Mouse (Mus musculus): ENCODE data around the gene Nlrp3. TPM values are rescaled to one million over a fixed set of nuclear protein-coding genes. Genes with fewer than 3 reads are reported as not detected.
"Not testable (repeated sequence)": the region's sequence is repeated elsewhere in the genome, so short reads cannot be mapped to it uniquely, and the experiment has no call there.

The Nlrp3 gene
- polyA plus RNA-seq, 1 experiment from 2014 or later = 0.11 TPM

DNA sequence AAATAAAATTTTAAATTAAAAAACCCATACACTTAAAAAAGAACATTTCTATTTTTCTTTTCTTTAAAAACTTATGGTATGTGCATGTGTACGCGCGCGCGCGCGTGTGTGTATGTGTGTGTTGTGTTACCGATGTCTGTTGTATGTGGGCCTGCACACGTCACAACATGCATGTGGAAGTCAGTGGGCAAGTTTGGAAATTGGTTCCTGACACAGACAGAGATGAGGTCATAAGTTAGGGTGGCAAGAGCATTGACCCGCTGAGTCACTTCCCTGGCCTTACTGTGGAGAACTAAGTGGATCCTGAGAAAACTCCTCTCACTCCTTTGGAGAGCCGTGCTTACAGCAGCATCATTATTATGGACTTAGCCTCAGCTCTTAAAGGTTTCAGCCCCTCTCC is 12.8 kb downstream of the Nlrp3 start:
- no peaks in the 10 kb centered on the region for H3K36me3 ChIP-seq (replicated peaks; ENCODE audit: control insufficient read depth, insufficient read depth)
- ATAC-seq (ENCODE audit: low FRiP score) (no peak), DNase-seq (ENCODE audit: low spot score) (no peak)
- H3K27me3 ChIP-seq (ENCODE audit: control insufficient read depth, insufficient read depth, low read length) = no peaks in the 10 kb centered on the region
- H3K4me1 ChIP-seq (replicated peaks; ENCODE audit: control insufficient read depth, insufficient read depth, low read length) = no peaks in the 10 kb centered on the region
- H3K4me3 ChIP-seq (replicated peaks; ENCODE audit: low read length) = no peak overlapping the region
- H3K9ac ChIP-seq = no peak overlapping the region
- H3K27ac ChIP-seq = no peak overlapping the region
- no peaks in the 10 kb centered on the region for H3K9me3 ChIP-seq (ENCODE audit: control insufficient read depth, low read length)
- H3K4me2 ChIP-seq (replicated peaks) = no peak overlapping the region
- WGBS = 95% methylated on average over 11 of the region's 11 CpGs

DNA sequence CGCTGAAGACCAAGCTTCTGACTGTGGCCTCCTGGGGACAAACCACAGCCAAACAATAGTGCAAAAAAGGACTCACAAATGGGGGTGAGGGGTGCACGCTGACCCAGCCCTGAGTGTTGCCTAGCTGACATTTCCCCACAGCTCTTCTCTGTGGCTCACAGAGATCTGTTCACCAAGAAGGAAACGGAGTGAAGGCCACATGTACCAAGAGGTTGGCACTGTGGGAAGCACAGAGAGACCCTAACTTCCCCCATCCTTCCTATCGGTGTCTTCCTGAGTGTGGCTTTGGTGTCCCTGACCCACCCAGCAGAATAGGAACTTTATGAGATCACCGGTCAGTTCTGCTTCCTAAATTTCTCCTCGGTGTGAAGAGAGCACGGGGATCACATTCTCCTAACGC is 13.2 kb downstream of the Nlrp3 start:
- H3K27ac ChIP-seq = no peak overlapping the region
- H3K4me2 ChIP-seq (replicated peaks) = no peak overlapping the region
- H3K4me3 ChIP-seq (replicated peaks; ENCODE audit: low read length) = no peak overlapping the region
- ATAC-seq (ENCODE audit: low FRiP score) (no peak), DNase-seq (ENCODE audit: low spot score) (no peak)
- H3K9ac ChIP-seq = no peak overlapping the region
- no peaks in the 10 kb centered on the region for H3K27me3 ChIP-seq (ENCODE audit: control insufficient read depth, insufficient read depth, low read length)
- 85% methylated on average over 8 of the region's 8 CpGs for WGBS
- no peaks in the 10 kb centered on the region for H3K36me3 ChIP-seq (replicated peaks; ENCODE audit: control insufficient read depth, insufficient read depth)
- H3K4me1 ChIP-seq (replicated peaks; ENCODE audit: control insufficient read depth, insufficient read depth, low read length) = no peaks in the 10 kb centered on the region
- H3K9me3 ChIP-seq (ENCODE audit: control insufficient read depth, low read length) = no peaks in the 10 kb centered on the region

DNA sequence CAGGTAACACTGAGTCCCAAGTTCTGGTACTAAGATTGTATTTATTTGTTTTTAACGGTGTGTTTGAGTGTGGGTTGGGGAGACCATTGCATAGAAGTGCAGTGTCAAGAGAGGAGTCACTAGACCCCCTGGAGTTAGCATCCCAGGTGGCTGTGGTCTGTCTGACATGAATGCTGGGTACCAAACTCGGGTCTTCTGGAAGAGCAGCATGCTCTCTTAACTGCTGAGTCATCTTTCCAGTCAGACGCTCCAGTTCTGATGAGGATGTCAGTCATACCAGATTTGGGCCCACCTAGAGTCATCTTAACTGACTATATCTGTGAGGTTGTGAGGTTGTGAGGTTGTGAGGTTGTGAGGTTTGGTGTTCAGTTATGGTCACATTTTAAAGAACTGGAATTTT is 19.5 kb downstream of the Nlrp3 start:
- H3K4me1 ChIP-seq (replicated peaks; ENCODE audit: control insufficient read depth, insufficient read depth, low read length) = no peaks in the 10 kb centered on the region
- ATAC-seq (ENCODE audit: low FRiP score) (no peak), DNase-seq (ENCODE audit: low spot score) (no peak)
- H3K27ac ChIP-seq = no peak overlapping the region
- H3K9me3 ChIP-seq (ENCODE audit: control insufficient read depth, low read length) = no peaks in the 10 kb centered on the region
- no peak overlapping the region for H3K9ac ChIP-seq
- no peak overlapping the region for H3K4me2 ChIP-seq (replicated peaks)
- no peak overlapping the region for H3K4me3 ChIP-seq (replicated peaks; ENCODE audit: low read length)
- 74% methylated on average over 3 of the region's 3 CpGs for WGBS
- no peaks in the 10 kb centered on the region for H3K27me3 ChIP-seq (ENCODE audit: control insufficient read depth, insufficient read depth, low read length)
- H3K36me3 ChIP-seq (replicated peaks; ENCODE audit: control insufficient read depth, insufficient read depth) = no peaks in the 10 kb centered on the region

DNA sequence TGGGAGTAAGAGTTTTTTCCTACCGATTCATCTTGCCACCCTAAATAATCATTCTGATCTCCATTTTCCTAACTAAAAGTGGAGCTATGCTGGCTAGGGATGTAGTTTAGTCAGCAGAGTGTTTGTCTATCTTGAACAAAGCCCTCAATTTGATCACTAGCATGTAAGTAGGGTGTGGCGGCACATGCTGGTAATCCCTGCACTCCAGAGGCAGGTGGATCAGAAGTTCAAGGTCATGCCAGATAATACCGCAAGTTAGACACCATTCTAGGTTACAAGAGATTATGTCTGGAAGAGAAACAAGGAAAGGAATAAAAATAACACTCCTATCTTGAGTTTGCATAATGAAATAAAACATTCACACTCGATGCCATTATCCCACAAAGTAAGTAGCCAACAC is 21.0 kb downstream of the Nlrp3 start:
- Histone ChIP-seq H3K9ac (no peak overlapping the region), H3K9me3 (ENCODE audit: control insufficient read depth, low read length) (no peaks in the 10 kb centered on the region), H3K4me2 (replicated peaks) (no peak overlapping the region), H3K36me3 (replicated peaks; ENCODE audit: control insufficient read depth, insufficient read depth) (no peaks in the 10 kb centered on the region), H3K4me1 (replicated peaks; ENCODE audit: control insufficient read depth, insufficient read depth, low read length) (no peaks in the 10 kb centered on the region), H3K4me3 (replicated peaks; ENCODE audit: low read length) (no peak overlapping the region), H3K27ac (no peak overlapping the region), H3K27me3 (ENCODE audit: control insufficient read depth, insufficient read depth, low read length) (no peaks in the 10 kb centered on the region)
- DNase-seq (ENCODE audit: low spot score) = no peak
- no peak for ATAC-seq (ENCODE audit: low FRiP score)
- WGBS = 96% methylated on average over 4 of the region's 4 CpGs

DNA sequence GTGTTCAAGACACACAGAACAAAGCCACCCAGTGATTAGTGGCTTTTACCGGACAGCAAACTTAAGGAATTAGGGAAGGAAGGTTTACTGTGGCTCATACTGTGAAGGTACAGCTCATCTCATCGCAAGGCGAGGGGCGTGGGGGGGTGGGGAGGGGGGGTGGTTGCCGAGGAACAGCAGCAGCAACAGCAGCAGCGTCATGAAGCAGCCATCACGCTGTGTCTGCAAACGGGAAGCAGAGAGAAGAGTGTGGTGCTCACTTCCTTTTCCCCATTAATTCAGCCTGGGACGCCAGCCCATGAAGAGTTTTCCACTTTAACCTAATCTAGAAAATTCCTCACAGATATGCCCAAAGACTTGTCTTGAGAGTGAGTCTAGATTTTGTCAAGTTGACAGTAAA is 21.5 kb downstream of the Nlrp3 start:
- no peak overlapping the region for H3K4me3 ChIP-seq (replicated peaks; ENCODE audit: low read length)
- DNase-seq (ENCODE audit: low spot score) = no peak

DNA sequence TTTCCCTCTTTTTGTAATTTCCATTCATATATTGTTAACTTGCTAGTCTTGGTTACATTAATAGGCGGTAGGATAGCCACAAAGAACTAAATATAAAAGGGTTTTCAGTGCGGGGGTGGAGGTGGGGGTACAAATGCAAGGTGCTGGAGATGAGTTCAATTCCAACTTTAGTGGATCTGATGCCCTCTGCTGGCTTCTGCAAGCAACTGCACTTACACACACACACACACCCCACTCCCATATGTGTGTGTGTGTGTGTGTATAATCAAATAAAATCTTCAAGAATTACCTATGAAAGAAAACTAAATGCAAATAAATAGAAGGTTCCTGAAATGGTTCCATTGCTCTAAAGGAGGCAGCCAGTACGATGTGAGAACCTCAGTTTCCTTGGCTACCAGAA is 27.9 kb downstream of the Nlrp3 start:
- H3K4me2 ChIP-seq (replicated peaks) = no peak overlapping the region
- H3K27me3 ChIP-seq (ENCODE audit: control insufficient read depth, insufficient read depth, low read length) = no peaks in the 10 kb centered on the region
- no peaks in the 10 kb centered on the region for H3K36me3 ChIP-seq (replicated peaks; ENCODE audit: control insufficient read depth, insufficient read depth)
- ATAC-seq (ENCODE audit: low FRiP score) (no peak), DNase-seq (ENCODE audit: low spot score) (no peak)
- no peak overlapping the region for H3K27ac ChIP-seq
- H3K9me3 ChIP-seq (ENCODE audit: control insufficient read depth, low read length) = no peaks in the 10 kb centered on the region
- no peaks in the 10 kb centered on the region for H3K4me1 ChIP-seq (replicated peaks; ENCODE audit: control insufficient read depth, insufficient read depth, low read length)
- no peak overlapping the region for H3K9ac ChIP-seq
- WGBS = 60% methylated on average over 3 of the region's 3 CpGs
- no peak overlapping the region for H3K4me3 ChIP-seq (replicated peaks; ENCODE audit: low read length)

More for the DNA sequence above, 21.5 kb downstream of the Nlrp3 start:
- H3K9ac ChIP-seq = no peak overlapping the region
- no peaks in the 10 kb centered on the region for H3K36me3 ChIP-seq (replicated peaks; ENCODE audit: control insufficient read depth, insufficient read depth)
- H3K27me3 ChIP-seq (ENCODE audit: control insufficient read depth, insufficient read depth, low read length) = no peaks in the 10 kb centered on the region
- H3K4me1 ChIP-seq (replicated peaks; ENCODE audit: control insufficient read depth, insufficient read depth, low read length) = no peaks in the 10 kb centered on the region
- WGBS = 73% methylated on average over 9 of the region's 9 CpGs
- H3K4me2 ChIP-seq (replicated peaks) = no peak overlapping the region
- ATAC-seq (ENCODE audit: low FRiP score) = no peak
- H3K9me3 ChIP-seq (ENCODE audit: control insufficient read depth, low read length) = no peaks in the 10 kb centered on the region
- no peak overlapping the region for H3K27ac ChIP-seq

DNA sequence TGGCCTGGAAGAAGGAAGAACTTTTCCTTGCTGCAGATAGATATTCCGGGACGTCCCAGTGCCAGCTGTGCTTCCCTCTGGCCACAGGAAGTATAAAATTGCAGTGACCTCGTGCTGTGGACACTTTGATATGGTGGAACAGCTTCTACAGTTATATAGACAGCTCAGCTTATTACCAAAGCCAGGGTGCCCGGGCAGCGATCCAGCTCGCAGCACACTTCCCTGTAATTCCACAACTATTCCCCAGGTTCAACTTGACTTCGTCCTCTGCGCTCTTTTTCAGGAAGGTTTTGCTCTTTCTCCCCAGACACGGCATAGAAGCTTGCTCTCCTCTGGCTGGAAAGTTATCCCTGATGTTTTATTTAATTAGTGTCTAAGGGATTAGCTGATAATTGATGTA is 34.4 kb downstream of the Nlrp3 start:
- WGBS = 68% methylated on average over 9 of the region's 9 CpGs
- Histone ChIP-seq H3K27ac (no peak overlapping the region), H3K9ac (no peak overlapping the region)

DNA sequence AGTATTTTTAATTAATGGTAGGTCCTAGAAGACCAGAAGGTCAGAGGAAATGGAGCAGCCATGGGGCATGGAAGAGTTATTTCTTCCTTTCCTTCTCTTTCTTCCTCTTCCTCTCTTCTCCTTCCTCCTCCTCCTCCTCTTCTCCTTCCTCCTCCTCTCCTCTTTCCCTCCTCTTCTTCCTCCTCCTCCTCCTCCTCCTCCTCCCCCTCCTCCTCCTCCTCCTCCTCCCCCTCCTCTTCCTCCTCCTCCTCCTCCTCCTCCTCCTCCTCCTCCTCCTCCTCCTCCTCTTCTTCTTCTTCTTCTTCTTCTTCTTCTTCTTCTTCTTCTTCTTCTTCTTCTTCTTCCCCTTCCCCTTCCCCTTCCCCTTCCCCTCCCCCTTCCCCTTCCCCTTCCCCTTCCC is 34.8 kb downstream of the Nlrp3 start, which contains the start of gene Olfr222:
Gene Olfr222 (minus strand): TSS at position 101 of the 400 bp plus-strand sequence.
- ATAC-seq (ENCODE audit: low FRiP score); H3K4me1 ChIP-seq (replicated peaks; ENCODE audit: control insufficient read depth, insufficient read depth, low read length); H3K4me3 ChIP-seq (replicated peaks; ENCODE audit: low read length); H3K27me3 ChIP-seq (ENCODE audit: control insufficient read depth, insufficient read depth, low read length); H3K27ac ChIP-seq; H3K9me3 ChIP-seq (ENCODE audit: control insufficient read depth, low read length); H3K4me2 ChIP-seq (replicated peaks); H3K9ac ChIP-seq; H3K36me3 ChIP-seq (replicated peaks; ENCODE audit: control insufficient read depth, insufficient read depth); DNase-seq (ENCODE audit: low spot score): not testable (repeated sequence)

More for the DNA sequence above, 34.4 kb downstream of the Nlrp3 start:
- Histone ChIP-seq H3K27me3 (ENCODE audit: control insufficient read depth, insufficient read depth, low read length) (no peaks in the 10 kb centered on the region), H3K36me3 (replicated peaks; ENCODE audit: control insufficient read depth, insufficient read depth) (no peaks in the 10 kb centered on the region), H3K4me2 (replicated peaks) (no peak overlapping the region), H3K4me1 (replicated peaks; ENCODE audit: control insufficient read depth, insufficient read depth, low read length) (no peaks in the 10 kb centered on the region), H3K4me3 (replicated peaks; ENCODE audit: low read length) (no peak overlapping the region), H3K9me3 (ENCODE audit: control insufficient read depth, low read length) (no peaks in the 10 kb centered on the region)
- ATAC-seq (ENCODE audit: low FRiP score) (no peak), DNase-seq (ENCODE audit: low spot score) (no peak)

DNA sequence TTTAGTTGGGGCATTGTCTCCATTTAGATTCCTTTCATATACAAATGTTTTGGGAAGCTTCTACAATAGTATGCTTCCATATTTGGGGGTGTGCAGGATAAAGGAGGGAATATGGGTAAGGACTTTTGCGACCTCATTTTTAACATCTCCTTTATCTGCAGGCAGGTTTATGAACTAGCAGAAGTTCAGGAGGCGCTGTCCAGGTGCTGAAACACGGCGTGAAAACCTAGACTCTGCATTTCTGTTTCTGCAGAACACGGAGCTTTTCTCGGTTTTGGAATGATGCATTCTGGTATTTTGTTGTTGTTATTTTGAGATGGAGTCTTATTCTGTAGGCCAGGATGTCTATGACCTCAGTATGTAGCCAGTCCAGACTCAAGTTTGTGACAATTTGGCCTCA is 43.2 kb downstream of the Nlrp3 start:
- WGBS = 44% methylated on average over 6 of the region's 6 CpGs

DNA sequence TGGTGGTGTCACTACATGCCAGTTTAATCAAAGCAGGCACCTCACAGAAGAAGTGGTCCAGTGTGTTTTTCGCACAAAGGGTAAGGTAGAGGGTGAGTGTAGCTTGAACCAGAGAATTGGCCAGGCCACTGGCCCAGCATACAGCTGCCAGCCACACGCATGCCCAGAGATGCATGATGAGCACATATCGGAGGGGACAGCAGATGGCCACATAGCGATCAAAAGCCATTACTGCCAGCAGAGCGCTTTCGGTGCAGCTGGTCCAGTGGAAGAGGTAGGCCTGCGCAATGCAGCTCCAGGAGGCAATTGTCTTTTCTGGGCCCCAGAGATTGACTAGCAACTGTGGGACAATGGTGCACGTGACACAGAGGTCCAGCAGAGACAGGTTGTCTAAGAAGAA is 48.1 kb downstream of the Nlrp3 start:
- Histone ChIP-seq H3K9ac (no peak overlapping the region), H3K9me3 (ENCODE audit: control insufficient read depth, low read length) (no peaks in the 10 kb centered on the region), H3K4me3 (replicated peaks; ENCODE audit: low read length) (no peak overlapping the region), H3K4me2 (replicated peaks) (no peak overlapping the region), H3K4me1 (replicated peaks; ENCODE audit: control insufficient read depth, insufficient read depth, low read length) (no peaks in the 10 kb centered on the region), H3K36me3 (replicated peaks; ENCODE audit: control insufficient read depth, insufficient read depth) (no peaks in the 10 kb centered on the region), H3K27me3 (ENCODE audit: control insufficient read depth, insufficient read depth, low read length) (no peaks in the 10 kb centered on the region), H3K27ac (no peak overlapping the region)
- 81% methylated on average over 8 of the region's 8 CpGs for WGBS
- DNase-seq (ENCODE audit: low spot score) (no peak), ATAC-seq (ENCODE audit: low FRiP score) (no peak)

More for the DNA sequence above, 43.2 kb downstream of the Nlrp3 start:
- H3K27ac ChIP-seq = no peak overlapping the region
- no peaks in the 10 kb centered on the region for H3K4me1 ChIP-seq (replicated peaks; ENCODE audit: control insufficient read depth, insufficient read depth, low read length)
- no peak overlapping the region for H3K4me2 ChIP-seq (replicated peaks)
- no peaks in the 10 kb centered on the region for H3K27me3 ChIP-seq (ENCODE audit: control insufficient read depth, insufficient read depth, low read length)
- DNase-seq (ENCODE audit: low spot score) (no peak), ATAC-seq (ENCODE audit: low FRiP score) (no peak)
- no peaks in the 10 kb centered on the region for H3K9me3 ChIP-seq (ENCODE audit: control insufficient read depth, low read length)
- H3K36me3 ChIP-seq (replicated peaks; ENCODE audit: control insufficient read depth, insufficient read depth) = no peaks in the 10 kb centered on the region
- no peak overlapping the region for H3K4me3 ChIP-seq (replicated peaks; ENCODE audit: low read length)
- H3K9ac ChIP-seq = no peak overlapping the region

Data from hindbrain, embryonic 14.5 days (tissue).